Mouse (Mus musculus) neural tube, embryonic 14.5 days (tissue): Measurements from ENCODE around the gene Cyb5r4. TPM values are rescaled to one million over a fixed set of nuclear protein-coding genes. Genes with fewer than 3 reads are reported as not detected.
"Not testable (repeated sequence)": the region's sequence is repeated elsewhere in the genome, so short reads cannot be mapped to it uniquely, and the experiment has no call there.

Experiments used
- ATAC-seq: fragments of 200-750 bp; cut with Nextera tagmentation; 2 replicates; pipeline ENCODE4 v1.8.0; 2017; ENCODE audit warnings: low read depth, mild to moderate bottlenecking, moderate TSS enrichment, moderate library complexity
- H3K27ac ChIP-seq: fragments of 300-500 bp; sonication (generic); 2 replicates; pipeline ENCODE4 v1.5.1; 2014; ENCODE audit warnings: low read depth, mild to moderate bottlenecking, control low read depth, low read length, moderate library complexity, mixed read lengths
- H3K27me3 ChIP-seq: fragments of 300-500 bp; sonication (generic); 2 replicates; pipeline ENCODE4 v1.6.1; 2014; ENCODE audit warnings: low read length; ENCODE audit not compliant: control insufficient read depth, insufficient read depth
- H3K36me3 ChIP-seq: fragments of 300-500 bp; sonication (generic); 2 replicates; pipeline ENCODE4 v1.6.1; 2014; ENCODE audit warnings: low read length, mixed read lengths; ENCODE audit not compliant: control insufficient read depth, insufficient read depth
- H3K4me1 ChIP-seq: fragments of 300-500 bp; sonication (generic); 2 replicates; pipeline ENCODE4 v1.6.1; 2014; ENCODE audit warnings: low read length; ENCODE audit not compliant: control insufficient read depth, insufficient read depth
- H3K4me2 ChIP-seq: fragments of 300-500 bp; sonication (generic); 2 replicates; pipeline ENCODE4 v1.6.1; 2014; ENCODE audit warnings: mild to moderate bottlenecking, low read depth, low read length, control low read depth
- H3K4me3 ChIP-seq: fragments of 300-500 bp; sonication (generic); 2 replicates; pipeline ENCODE4 v1.5.1; 2014; ENCODE audit warnings: low read depth, low read length, control low read depth, mixed read lengths
- H3K9ac ChIP-seq: fragments of 300-500 bp; sonication (generic); replicated peaks from 2 replicates; pipeline ENCODE4 v1.6.1; 2014; ENCODE audit warnings: low read depth, mild to moderate bottlenecking, control low read depth, low read length, mixed read lengths
- H3K9me3 ChIP-seq: fragments of 300-500 bp; sonication (generic); 2 replicates; pipeline ENCODE4 v1.6.1; 2016; ENCODE audit warnings: low read length; ENCODE audit not compliant: control insufficient read depth
- WGBS: fragments of 180-500 bp; shearing (Covaris S2); extraction: QIAGEN DNeasy Blood & Tissue Kit; methylation state at CpG from one replicate; pipeline ENCODE4 v1.1.7; 2014; 5-methylcytosine and 5-hydroxymethylcytosine counted together
- polyA plus RNA-seq: library from polyadenylated mRNA; unstranded; fragments of >200 nt; fragmentation: Nextera tagmentation; extraction: Ambion mirVana; gene quantifications from 2 replicates; pipeline ENCODE4 v1.2.1, GENCODE M21; 2014

The Cyb5r4 gene
- polyA plus RNA-seq, 1 experiment from 2014 or later: 56.5 TPM

DNA sequence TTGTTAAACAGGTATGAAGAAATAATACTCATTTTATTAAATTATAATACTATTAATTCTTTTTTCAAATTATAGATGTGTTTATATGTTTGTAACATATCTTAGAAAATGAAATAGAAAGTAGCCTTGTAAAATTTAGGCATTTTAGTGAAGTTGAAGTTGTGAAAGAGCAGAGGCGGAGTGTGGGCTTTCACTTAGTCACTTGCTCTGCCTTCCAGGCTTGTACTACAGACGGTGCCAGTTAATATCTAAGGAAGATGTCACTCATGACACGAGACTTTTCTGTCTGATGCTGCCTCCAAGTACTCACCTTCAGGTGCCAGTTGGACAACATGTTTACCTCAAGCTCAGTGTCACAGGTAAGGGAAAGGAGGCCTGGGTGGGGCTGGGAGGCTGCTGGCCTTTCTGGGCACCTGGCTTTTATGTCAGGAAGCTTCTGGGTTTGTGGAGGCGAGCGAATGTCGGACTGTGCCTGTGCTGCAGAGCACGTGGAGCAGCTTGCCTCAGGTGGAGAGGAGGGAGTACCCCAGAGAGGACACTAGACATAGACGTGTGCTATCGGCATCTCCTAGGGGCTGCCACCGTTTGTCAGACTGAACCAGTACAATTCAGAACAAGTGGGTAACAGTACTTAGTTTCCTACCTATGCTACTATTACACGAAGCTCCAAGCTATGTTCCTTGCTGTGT, 33.9 kb downstream of the Cyb5r4 start:
- H3K4me1 ChIP-seq: no peaks in the 10 kb centered on the region
- 93% methylated on average over 11 of the region's 11 CpGs for WGBS
- H3K36me3 ChIP-seq: peaks cover 32% of the 10 kb centered on the region
- no peaks in the 10 kb centered on the region for H3K27me3 ChIP-seq
- no peak overlapping the region for H3K9ac ChIP-seq
- no peak overlapping the region for H3K4me3 ChIP-seq
- no peak for ATAC-seq
- H3K9me3 ChIP-seq: no peaks in the 10 kb centered on the region
- no peak overlapping the region for H3K4me2 ChIP-seq
- no peak overlapping the region for H3K27ac ChIP-seq

DNA sequence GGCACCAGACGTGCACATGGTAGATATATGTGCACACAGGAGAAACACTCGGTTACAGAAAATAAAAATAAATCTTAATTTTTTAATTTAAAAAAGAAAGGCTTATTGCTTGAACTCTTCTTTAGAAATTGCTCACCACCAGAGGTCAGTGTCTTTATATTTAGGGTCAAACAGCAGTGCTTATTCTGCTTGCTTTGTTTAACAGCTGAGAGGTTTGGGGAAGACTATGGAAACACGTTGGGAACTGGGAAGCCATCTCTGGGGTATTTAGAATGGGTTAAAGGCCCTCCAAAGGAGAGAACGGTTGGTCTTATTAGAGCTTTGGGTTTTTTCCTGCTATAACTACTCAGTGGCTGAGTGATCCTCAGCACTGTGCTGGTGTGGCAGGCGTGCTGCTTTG, 40.5 kb downstream of the Cyb5r4 start:
- Histone ChIP-seq H3K27ac (no peak overlapping the region), H3K4me2 (no peak overlapping the region), H3K36me3 (peaks cover 32% of the 10 kb centered on the region), H3K4me1 (no peaks in the 10 kb centered on the region), H3K27me3 (no peaks in the 10 kb centered on the region), H3K4me3 (no peak overlapping the region), H3K9ac (no peak overlapping the region), H3K9me3 (no peaks in the 10 kb centered on the region)
- no peak for ATAC-seq
- 80% methylated on average over 5 of the region's 5 CpGs for WGBS

DNA sequence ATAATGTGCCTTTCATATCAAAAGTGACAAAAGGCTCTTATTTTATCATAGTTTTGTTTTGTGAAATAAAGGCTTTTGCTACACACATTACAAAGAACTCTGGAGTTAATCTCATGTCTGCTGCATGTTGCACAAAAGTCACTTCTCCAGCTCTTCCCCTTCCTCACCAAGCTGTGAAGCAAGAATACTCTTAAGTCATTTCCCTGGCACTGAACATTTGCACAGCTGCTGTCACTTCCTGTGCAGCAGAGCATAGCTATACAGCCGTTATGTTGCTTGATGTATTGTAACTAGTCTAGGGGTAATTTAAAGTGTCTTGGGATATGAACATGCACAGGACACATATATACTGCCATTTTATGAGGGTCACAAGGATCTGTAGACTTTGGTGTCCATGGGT, 46.3 kb downstream of the Cyb5r4 start:
- Histone ChIP-seq H3K27me3 (no peaks in the 10 kb centered on the region), H3K9me3 (no peaks in the 10 kb centered on the region), H3K4me3 (no peak overlapping the region), H3K9ac (no peak overlapping the region), H3K4me2 (no peak overlapping the region), H3K27ac (no peak overlapping the region), H3K36me3 (peaks cover 14% of the 10 kb centered on the region; the same call in 1 of the 2 replicates), H3K4me1 (no peaks in the 10 kb centered on the region)
- WGBS: 64% methylated on average over 1 of the region's 1 CpGs
- no peak for ATAC-seq

DNA sequence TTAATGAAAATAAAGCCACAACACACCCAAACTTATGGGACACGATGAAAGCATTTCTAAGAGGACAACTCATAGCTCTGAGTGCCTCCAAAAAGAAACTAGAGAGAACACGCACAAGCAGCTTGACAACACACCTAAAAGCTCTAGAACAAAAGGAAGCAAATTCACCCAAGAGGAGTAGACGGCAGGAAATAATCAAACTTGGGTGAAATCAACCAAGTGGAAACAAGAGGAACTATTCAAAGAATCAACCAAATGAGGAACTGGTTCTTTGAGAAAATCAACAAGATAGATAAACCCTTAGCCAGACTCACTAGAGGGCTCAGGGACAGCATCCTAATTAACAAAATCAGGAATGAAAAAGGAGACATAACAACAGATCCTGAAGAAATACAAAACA, 49.8 kb downstream of the Cyb5r4 start:
- 93% methylated on average over 3 of the region's 3 CpGs for WGBS
- not testable (repeated sequence) for H3K4me2 ChIP-seq, H3K4me3 ChIP-seq, ATAC-seq, H3K27ac ChIP-seq, H3K9ac ChIP-seq, H3K27me3 ChIP-seq, H3K4me1 ChIP-seq, H3K9me3 ChIP-seq
- peaks cover 13% of the 10 kb centered on the region; the same call in 1 of the 2 replicates for H3K36me3 ChIP-seq

GRCm38 (mm10) chr9:87077919-87078318, 56.1 kb downstream of the Cyb5r4 start:
- ATAC-seq: peak; percentile 31; the same call in 1 of the 2 replicates
- WGBS: 9% methylated on average over 2 of the region's 2 CpGs
- no peak overlapping the region for H3K27ac ChIP-seq
- H3K4me3 ChIP-seq: no peak overlapping the region
- H3K4me2 ChIP-seq: no peak overlapping the region
- H3K9ac ChIP-seq: no peak overlapping the region
- H3K9me3 ChIP-seq: no peaks in the 10 kb centered on the region
- 0 out of 2 replicates have a peak, but pooled peaks cover 3% of the 10 kb centered on the region for H3K36me3 ChIP-seq
- H3K4me1 ChIP-seq: no peaks in the 10 kb centered on the region
- H3K27me3 ChIP-seq: no peaks in the 10 kb centered on the region

DNA sequence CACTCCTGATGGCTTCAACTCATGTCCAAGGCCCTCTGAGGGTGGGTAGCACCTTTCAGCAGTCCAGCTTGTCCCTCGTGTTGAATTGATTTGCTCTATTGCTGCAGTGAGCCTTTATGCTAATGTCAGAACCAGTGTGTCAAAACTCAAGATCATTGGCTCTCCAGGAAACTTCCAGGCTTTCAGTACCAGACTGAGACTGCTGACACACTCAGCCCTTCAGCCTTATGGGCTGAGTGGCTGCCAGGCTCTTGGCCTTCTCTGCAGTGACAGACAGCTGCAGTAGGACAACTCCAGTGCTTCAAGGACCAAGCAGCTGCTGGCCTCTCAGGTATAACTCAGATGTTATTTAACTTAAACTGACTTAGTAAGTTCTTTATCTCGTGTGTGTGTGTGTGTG, 57.7 kb downstream of the Cyb5r4 start:
- 53% methylated on average over 2 of the region's 2 CpGs for WGBS
- no peak overlapping the region for H3K27ac ChIP-seq
- H3K4me2 ChIP-seq: no peak overlapping the region
- no peaks in the 10 kb centered on the region for H3K4me1 ChIP-seq
- H3K4me3 ChIP-seq: no peak overlapping the region
- no peak overlapping the region for H3K9ac ChIP-seq
- no peaks in the 10 kb centered on the region for H3K27me3 ChIP-seq
- ATAC-seq: no peak
- no peaks in the 10 kb centered on the region for H3K9me3 ChIP-seq
- H3K36me3 ChIP-seq: 0 out of 2 replicates have a peak, but pooled peaks cover 3% of the 10 kb centered on the region

GRCm38 (mm10) chr9:87086991-87087390, 65.2 kb downstream of the Cyb5r4 start:
- no peaks in the 10 kb centered on the region for H3K9me3 ChIP-seq
- H3K4me2 ChIP-seq: no peak overlapping the region
- no peaks in the 10 kb centered on the region for H3K36me3 ChIP-seq
- WGBS: 89% methylated on average over 4 of the region's 4 CpGs
- H3K27ac ChIP-seq: no peak overlapping the region
- H3K27me3 ChIP-seq: no peaks in the 10 kb centered on the region
- ATAC-seq: no peak
- H3K9ac ChIP-seq: no peak overlapping the region
- H3K4me1 ChIP-seq: no peaks in the 10 kb centered on the region
- no peak overlapping the region for H3K4me3 ChIP-seq

DNA sequence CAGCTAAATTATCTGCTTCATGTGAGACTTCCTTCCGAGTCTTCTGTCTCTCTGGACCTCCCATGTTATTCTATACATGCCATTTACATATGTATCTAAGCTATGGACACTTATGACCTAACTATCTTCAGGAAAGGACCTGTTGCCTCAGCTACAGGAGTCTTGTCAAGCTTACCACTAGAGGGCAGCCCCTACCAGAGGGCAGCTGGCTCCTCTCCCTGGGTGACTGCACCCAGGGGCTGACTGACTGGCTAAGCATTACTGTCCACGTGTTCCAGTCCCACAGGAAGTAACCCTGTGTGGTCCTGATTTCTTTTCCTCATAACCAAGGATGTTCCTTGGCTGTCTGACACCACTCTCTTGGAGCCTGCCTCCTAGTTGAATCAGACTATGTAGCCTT, 76.2 kb downstream of the Cyb5r4 start:
- Histone ChIP-seq H3K4me2 (no peak overlapping the region), H3K27ac (no peak overlapping the region), H3K27me3 (no peaks in the 10 kb centered on the region), H3K36me3 (no peaks in the 10 kb centered on the region), H3K4me1 (no peaks in the 10 kb centered on the region), H3K4me3 (no peak overlapping the region), H3K9ac (no peak overlapping the region), H3K9me3 (no peaks in the 10 kb centered on the region)
- 62% methylated on average over 2 of the region's 2 CpGs for WGBS
- ATAC-seq: no peak

DNA sequence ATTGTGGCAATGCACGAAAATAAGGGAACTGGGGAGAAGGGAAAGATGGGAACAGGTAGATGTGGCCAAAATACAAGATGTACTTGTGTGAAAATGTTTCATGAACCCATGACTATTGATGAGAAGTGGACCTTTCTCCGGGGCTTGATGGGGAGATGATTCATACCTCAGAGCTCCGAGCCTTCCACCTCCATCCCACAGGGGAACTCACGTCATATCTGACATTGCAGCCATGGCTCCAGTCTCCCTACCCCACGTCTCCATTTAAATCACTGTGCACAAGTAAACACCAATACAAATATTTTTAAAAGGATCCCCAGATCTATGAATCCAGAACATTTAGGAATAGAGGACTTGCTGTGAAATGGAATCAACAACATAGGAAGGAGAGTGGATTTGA, 93.2 kb downstream of the Cyb5r4 start:
- Histone ChIP-seq H3K27ac (peak overlapping the region; percentile 16; the same call in 1 of the 2 replicates), H3K9me3 (no peaks in the 10 kb centered on the region), H3K4me1 (0 out of 2 replicates have a peak, but pooled peaks cover 7% of the 10 kb centered on the region), H3K4me3 (no peak overlapping the region), H3K36me3 (no peaks in the 10 kb centered on the region), H3K27me3 (no peaks in the 10 kb centered on the region), H3K9ac (no peak overlapping the region), H3K4me2 (no peak overlapping the region)
- ATAC-seq: no peak
- WGBS: 67% methylated on average over 5 of the region's 5 CpGs
